Mouse (Mus musculus) heart, embryonic 11.5 days (tissue): ENCODE measurements around the gene Zfp467. TPM values are rescaled to one million over a fixed set of nuclear protein-coding genes. Genes with fewer than 3 reads are reported as not detected.
A peak's percentile ranks its signal among the peaks of the same experiment; 100 is the strongest.

Source experiments
- ATAC-seq: fragments of 200-750 bp; cut with Nextera tagmentation; replicated peaks from 2 replicates; pipeline ENCODE4 v1.8.0; 2017; ENCODE audit warnings: moderate library complexity; ENCODE audit not compliant: insufficient number of reproducible peaks, low FRiP score, low TSS enrichment
- H3K27ac ChIP-seq: fragments of 300-500 bp; sonication (generic); 2 replicates; pipeline ENCODE4 v1.5.1; 2014; ENCODE audit warnings: mild to moderate bottlenecking, low read depth, low read length
- H3K27me3 ChIP-seq: fragments of 300-500 bp; sonication (generic); 2 replicates; pipeline ENCODE4 v1.6.1; 2014; ENCODE audit warnings: mild to moderate bottlenecking, low read length, mixed read lengths; ENCODE audit not compliant: control insufficient read depth, insufficient read depth
- H3K36me3 ChIP-seq: fragments of 300-500 bp; sonication (generic); 2 replicates; pipeline ENCODE4 v1.6.1; 2014; ENCODE audit warnings: mild to moderate bottlenecking, low read length, moderate library complexity, mixed read lengths; ENCODE audit not compliant: control insufficient read depth, insufficient read depth
- H3K4me1 ChIP-seq: fragments of 300-500 bp; sonication (generic); 2 replicates; pipeline ENCODE4 v1.6.1; 2014; ENCODE audit warnings: low read length; ENCODE audit not compliant: control insufficient read depth, insufficient read depth
- H3K4me2 ChIP-seq: fragments of 300-500 bp; sonication (generic); 2 replicates; pipeline ENCODE4 v1.6.1; 2014; ENCODE audit warnings: mild to moderate bottlenecking, moderate library complexity
- H3K4me3 ChIP-seq: fragments of 300-500 bp; sonication (generic); 2 replicates; pipeline ENCODE4 v1.5.1; 2014; ENCODE audit warnings: low read depth, low read length
- H3K9ac ChIP-seq: fragments of 300-500 bp; sonication (generic); 2 replicates; pipeline ENCODE4 v1.6.1; 2014; ENCODE audit warnings: mild to moderate bottlenecking, low read depth, low read length, moderate library complexity
- H3K9me3 ChIP-seq: fragments of 300-500 bp; sonication (generic); replicated peaks from 2 replicates; pipeline ENCODE4 v1.6.1; 2016; ENCODE audit warnings: low read length; ENCODE audit not compliant: control insufficient read depth
- WGBS: fragments of 180-500 bp; shearing (Covaris S2); extraction: QIAGEN DNeasy Blood & Tissue Kit; methylation state at CpG from one replicate; pipeline ENCODE4 v1.1.7; 2014; ENCODE audit not compliant: insufficient replicate concordance; 5-methylcytosine and 5-hydroxymethylcytosine counted together
- microRNA-seq: library from miRNA; unstranded; fragments of <30 nt; microRNA quantifications from one replicate; pipeline ENCODE4, GENCODE M21; 2016; ENCODE audit warnings: borderline number of aligned reads
- polyA plus RNA-seq: library from polyadenylated mRNA; unstranded; fragments of >200 nt; fragmentation: Nextera tagmentation; extraction: Ambion mirVana; gene quantifications from 2 replicates; pipeline ENCODE4 v1.2.1, GENCODE M21; 2014

Zfp467 gene
- polyA plus RNA-seq, 1 experiment from 2014 or later: 17.8 TPM

DNA sequence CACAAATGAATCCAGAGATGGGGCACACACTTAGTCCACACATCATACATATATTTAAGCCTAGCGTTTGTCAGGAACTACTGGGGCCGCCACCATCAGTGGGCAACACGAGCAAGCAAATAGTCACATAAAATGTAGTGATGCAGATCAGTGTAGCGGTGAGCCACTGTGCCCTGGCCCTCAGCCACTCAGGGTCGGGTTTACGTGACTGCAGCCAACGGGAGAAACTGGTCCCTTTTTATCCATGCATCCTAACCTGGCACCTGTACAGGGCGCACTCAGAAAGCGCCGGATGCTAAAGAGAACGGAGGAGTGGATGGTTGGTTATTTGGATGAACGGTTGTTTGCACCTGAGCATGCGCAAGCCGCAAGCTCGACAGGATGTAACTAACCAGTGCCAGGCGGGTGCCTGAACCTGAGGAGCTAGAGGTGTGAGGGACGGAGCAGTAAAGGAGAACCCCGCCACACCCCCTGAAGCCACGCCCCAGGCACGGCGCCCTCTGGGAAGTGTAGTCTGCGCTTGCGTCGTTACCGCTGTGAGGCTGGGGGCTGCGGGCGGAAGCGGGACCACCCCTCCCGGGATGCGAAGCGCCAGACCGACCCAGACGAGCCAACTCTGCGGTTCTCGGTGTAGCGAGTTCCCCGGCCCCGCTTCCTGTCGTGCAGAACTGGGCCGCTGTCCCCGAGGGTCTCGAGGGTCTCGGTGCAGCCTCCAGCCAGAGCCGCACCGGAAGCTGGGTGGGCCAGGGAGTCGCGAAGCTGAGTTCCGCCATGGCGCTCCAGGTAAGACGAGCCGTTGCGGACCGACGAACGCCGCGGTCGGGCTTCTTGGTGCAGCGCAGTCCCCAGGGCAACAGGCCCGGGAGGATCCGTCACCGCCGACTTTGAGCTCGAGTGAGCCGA, 50.3 kb downstream of the Zfp467 start, which contains the start of gene Krba1:
TSS of gene Krba1 (plus strand) at position 482 of the 903 bp plus-strand sequence.
- peak; percentile 84 for ATAC-seq
- Histone ChIP-seq H3K27ac (peak within 1 kb of the TSS; percentile 62; the same call in 1 of the 2 replicates), H3K4me3 (peak within 1 kb of the TSS; percentile 85), H3K4me1 (peaks cover 18% of the 10 kb centered on the region), H3K4me2 (peak within 1 kb of the TSS; percentile 84), H3K9ac (peak within 1 kb of the TSS; percentile 92), H3K9me3 (no peaks in the 10 kb centered on the region), H3K36me3 (no peaks in the 10 kb centered on the region), H3K27me3 (no peaks in the 10 kb centered on the region)
- 1% methylated on average over 64 of the region's 65 CpGs for WGBS

DNA sequence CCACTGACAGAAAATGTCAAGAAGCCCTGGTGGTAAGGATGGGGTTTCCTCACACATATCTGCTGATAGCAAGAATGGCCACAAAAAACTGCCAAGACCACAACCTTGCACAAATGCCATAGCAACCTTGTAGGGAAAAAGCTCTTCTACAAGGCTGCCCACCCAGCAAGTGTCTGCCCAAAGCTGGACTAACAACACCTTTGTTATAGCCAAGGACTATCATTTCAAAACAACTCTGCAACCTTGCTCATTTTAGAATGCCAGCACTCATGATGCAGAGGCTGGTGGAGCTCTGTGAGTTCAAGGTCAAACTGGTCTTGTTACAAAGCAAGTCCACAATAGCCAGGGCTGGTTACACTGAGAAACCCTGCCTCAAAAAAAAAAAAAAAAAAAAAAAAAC, 51.8 kb downstream of the Zfp467 start:
- no peak overlapping the region for H3K4me2 ChIP-seq
- H3K9me3 ChIP-seq: no peaks in the 10 kb centered on the region
- H3K4me1 ChIP-seq: peaks cover 12% of the 10 kb centered on the region
- no peaks in the 10 kb centered on the region for H3K36me3 ChIP-seq
- H3K9ac ChIP-seq: no peak overlapping the region
- no peak overlapping the region for H3K27ac ChIP-seq
- H3K27me3 ChIP-seq: no peaks in the 10 kb centered on the region
- ATAC-seq: no peak
- no peak overlapping the region for H3K4me3 ChIP-seq

DNA sequence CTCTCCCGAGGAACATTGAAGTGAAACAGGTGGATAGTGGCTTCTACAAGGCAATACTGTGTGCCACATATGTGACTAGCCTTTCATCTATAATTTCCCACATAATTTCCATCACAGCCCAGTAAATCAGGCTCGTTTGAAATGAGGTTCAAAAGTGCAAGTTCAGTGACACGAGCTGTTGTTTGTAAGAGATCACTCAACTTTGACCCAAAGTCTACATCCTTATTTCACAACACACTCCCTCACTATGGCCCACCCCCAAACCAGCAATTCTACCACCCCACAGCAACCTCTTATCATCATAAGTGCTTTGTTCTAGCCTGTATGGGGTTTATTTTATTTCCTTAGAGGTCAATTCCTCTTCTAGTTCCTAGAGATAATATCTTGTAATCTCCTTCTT, 57.4 kb downstream of the Zfp467 start:
- ATAC-seq: no peak
- Histone ChIP-seq H3K9me3 (no peaks in the 10 kb centered on the region), H3K4me2 (no peak overlapping the region), H3K27ac (no peak overlapping the region), H3K4me3 (no peak overlapping the region), H3K27me3 (no peaks in the 10 kb centered on the region), H3K4me1 (no peaks in the 10 kb centered on the region), H3K9ac (no peak overlapping the region), H3K36me3 (no peaks in the 10 kb centered on the region)
- whole genome bisulfite sequencing: 53% methylated on average over 3 of the region's 3 CpGs

Small RNAs within 50 kb of the gene (microRNA-seq; reads per million reads assigned to microRNA genes)
- gene Gm24325: not detected

Other genes with a start within 250 kb of the Zfp467 start
- 14.7 and 15.4 TPM in 2 replicates for gene Krba1, start 50.2 kb downstream of the Zfp467 start, polyA plus RNA-seq
- 0.41 and 0.54 TPM in 2 replicates for gene Sspo, start 2.4 kb upstream of the Zfp467 start, polyA plus RNA-seq
- gene Atp6v0e2, start 91.8 kb upstream of the Zfp467 start, polyA plus RNA-seq: 19.8 and 24.1 TPM in 2 replicates
- gene Lrrc61, start 109.0 kb upstream of the Zfp467 start, polyA plus RNA-seq: 6.6 and 9.6 TPM in 2 replicates
- gene Rarres2, start 127.0 kb upstream of the Zfp467 start, polyA plus RNA-seq: 16.4 and 18.3 TPM in 2 replicates
- 0.77 and 1.3 TPM in 2 replicates for gene Gm45021, start 143.8 kb upstream of the Zfp467 start, polyA plus RNA-seq
- gene Repin1, start 148.1 kb upstream of the Zfp467 start, polyA plus RNA-seq: 22.0 and 26.5 TPM in 2 replicates
- gene Gm44965, start 148.1 kb upstream of the Zfp467 start, polyA plus RNA-seq: not detected in 2 replicates
- 5.8 and 6.0 TPM in 2 replicates for gene Zfp775, start 156.2 kb upstream of the Zfp467 start, polyA plus RNA-seq
- gene AI854703, start 180.9 kb upstream of the Zfp467 start, polyA plus RNA-seq: 0.66 and 0.83 TPM in 2 replicates
- gene Gimap8, start 201.4 kb upstream of the Zfp467 start, polyA plus RNA-seq: 0.26 and 0.68 TPM in 2 replicates
- 8.8 and 10.6 TPM in 2 replicates for gene Gimap9, start 230.3 kb upstream of the Zfp467 start, polyA plus RNA-seq
- gene Gimap4, start 238.7 kb upstream of the Zfp467 start, polyA plus RNA-seq: 8.6 and 10.0 TPM in 2 replicates